Mouse (Mus musculus) CH12.LX (cell line): ENCODE results near the gene 5430427O19Rik.

Experiments used
- CHD2 ChIP-seq: IDR thresholded peaks from 2 replicates; pipeline ENCODE4 v1.6.1; 2011; ENCODE audit warnings: low read length, improper control_type of control experiment
- CTCF ChIP-seq, 2 experiments: IDR thresholded peaks in 1 of 2; conservative IDR thresholded peaks in 1 of 2; 2 replicates each; pipeline ENCODE4 v1.5.1; 2011 to 2012; ENCODE audit warnings: low read depth in 2 of 2, low read length in 2 of 2, improper control_type of control experiment in 1 of 2, inconsistent platforms in 1 of 2, mild to moderate bottlenecking in 1 of 2, moderate library complexity in 1 of 2
- ELF1 ChIP-seq: IDR thresholded peaks from 2 replicates; pipeline ENCODE4 v1.6.1; 2014; ENCODE audit warnings: low read depth, mild to moderate bottlenecking, inconsistent platforms, low read length, improper control_type of control experiment
- EP300 ChIP-seq: IDR thresholded peaks from 2 replicates; pipeline ENCODE4 v1.6.1; 2011; ENCODE audit warnings: low read length, improper control_type of control experiment
- HCFC1 ChIP-seq: IDR thresholded peaks from 2 replicates; pipeline ENCODE4 v1.6.1; 2012; ENCODE audit warnings: low read depth, mild to moderate bottlenecking, inconsistent platforms, low read length, improper control_type of control experiment
- JUN ChIP-seq: IDR thresholded peaks from 2 replicates; pipeline ENCODE4 v1.6.1; 2011; ENCODE audit warnings: low read depth, mild to moderate bottlenecking, low read length, improper control_type of control experiment, moderate library complexity; ENCODE audit not compliant: insufficient read depth
- NRF1 ChIP-seq: IDR thresholded peaks from 2 replicates; pipeline ENCODE4 v1.6.1; 2014; ENCODE audit warnings: low read depth, mild to moderate bottlenecking, inconsistent platforms, low read length, improper control_type of control experiment, moderate library complexity
- PAX5 ChIP-seq: IDR thresholded peaks from 2 replicates; pipeline ENCODE4 v1.6.1; 2012; ENCODE audit warnings: low read length, inconsistent platforms, mixed read lengths
- POLR2A ChIP-seq: IDR thresholded peaks from 2 replicates; pipeline ENCODE4 v1.6.1; 2011; ENCODE audit warnings: low read depth, mild to moderate bottlenecking, improper control_type of control experiment, low read length
- POLR2AphosphoS2 ChIP-seq: IDR thresholded peaks from 2 replicates; pipeline ENCODE4 v1.6.1; 2011; ENCODE audit warnings: low read depth, low read length, improper control_type of control experiment
- RCOR1 ChIP-seq: conservative IDR thresholded peaks from 2 replicates; pipeline ENCODE4 v1.6.1; 2012; ENCODE audit warnings: low read depth, mild to moderate bottlenecking, inconsistent platforms, low read length, improper control_type of control experiment
- SIN3A ChIP-seq: IDR thresholded peaks from 2 replicates; pipeline ENCODE4 v1.6.1; 2012; ENCODE audit warnings: low read length, improper control_type of control experiment, inconsistent platforms
- ZC3H11A ChIP-seq: IDR thresholded peaks from 2 replicates; pipeline ENCODE4 v1.6.1; 2012; ENCODE audit warnings: low read depth, mild to moderate bottlenecking, inconsistent platforms, low read length, improper control_type of control experiment
- ZNF384 ChIP-seq: IDR thresholded peaks from 2 replicates; pipeline ENCODE4 v1.6.1; 2012; ENCODE audit warnings: low read depth, low read length, improper control_type of control experiment, inconsistent platforms

DNA sequence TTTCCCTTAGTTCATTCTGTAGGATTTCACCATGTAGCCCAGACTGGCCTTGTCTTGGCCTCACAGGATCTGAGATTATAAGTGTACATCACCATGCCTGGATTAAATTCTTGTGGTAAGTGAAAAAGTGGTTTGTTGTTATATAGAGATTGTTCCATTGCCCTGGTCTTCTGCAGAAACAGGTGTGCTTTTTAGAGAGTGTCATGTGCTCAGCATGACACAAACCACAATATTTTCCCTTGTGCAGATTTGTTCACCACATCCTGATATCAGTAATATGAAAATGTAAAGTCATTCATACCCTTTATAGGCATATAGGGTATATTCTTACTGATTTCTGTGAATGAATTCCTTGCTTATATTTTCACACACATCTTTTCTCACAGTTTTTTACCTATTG, 31.0 kb upstream of the 5430427O19Rik start:
- TF ChIP-seq JUN (no peak), CTCF (conservative IDR thresholded peaks at IDR 0.05 in 1 of 2, IDR thresholded peaks at IDR 0.05 in 1 of 2; ENCODE audit: low read depth in 2 of 2, low read length in 2 of 2) (no peak), RCOR1 (no peak), HCFC1 (no peak), ELF1 (no peak), POLR2A (no peak), CHD2 (no peak), SIN3A (no peak), POLR2AphosphoS2 (no peak), EP300 (peak; percentile 75), ZNF384 (no peak), PAX5 (no peak), NRF1 (no peak), ZC3H11A (no peak)
